Mouse (Mus musculus): Measurements from ENCODE around the gene Grasp. TPM values are rescaled to one million over a fixed set of nuclear protein-coding genes. Genes with fewer than 3 reads are reported as not detected.

The Grasp gene
- polyA plus RNA-seq, 1 experiment = 36.6 TPM

- no peak for DNase-seq
- Histone ChIP-seq H3K4me3 (replicated peaks; ENCODE audit: extremely low read depth, low read depth, low read length) (no peak overlapping the region), H3K4me1 (ENCODE audit: control insufficient read depth, insufficient read depth, low read length) (no peaks in the 10 kb centered on the region; the same call in 1 of the 2 replicates)
- TF ChIP-seq POLR2A (IDR thresholded peaks at IDR 0.05; ENCODE audit: borderline replicate concordance, extremely low read depth, low read depth, low read length) (no peak), CTCF (IDR thresholded peaks at IDR 0.05; ENCODE audit: insufficient read depth, low read length) (no peak)
- WGBS = 84% methylated on average over 3 of the region's 3 CpGs
Observed at GRCm38 (mm10) chr15:101201414-101201813, 22.6 kb upstream of the Grasp start.

- Histone ChIP-seq H3K4me1 (ENCODE audit: control insufficient read depth, insufficient read depth, low read length) (no peaks in the 10 kb centered on the region), H3K4me3 (replicated peaks; ENCODE audit: extremely low read depth, low read depth, low read length) (no peak overlapping the region)
- DNase-seq = no peak
- WGBS = 75% methylated on average over 4 of the region's 4 CpGs
- no peak for TF ChIP-seq POLR2A (IDR thresholded peaks at IDR 0.05; ENCODE audit: borderline replicate concordance, extremely low read depth, low read depth, low read length)
- TF ChIP-seq CTCF (IDR thresholded peaks at IDR 0.05; ENCODE audit: insufficient read depth, low read length) = no peak
Observed at GRCm38 (mm10) chr15:101203673-101204072, 20.3 kb upstream of the Grasp start.

- no peaks in the 10 kb centered on the region for H3K4me1 ChIP-seq (ENCODE audit: control insufficient read depth, insufficient read depth, low read length)
- DNase-seq = no peak
- TF ChIP-seq POLR2A (IDR thresholded peaks at IDR 0.05; ENCODE audit: borderline replicate concordance, extremely low read depth, low read depth, low read length) (no peak), CTCF (IDR thresholded peaks at IDR 0.05; ENCODE audit: insufficient read depth, low read length) (no peak)
- WGBS = 84% methylated on average over 7 of the region's 7 CpGs
- no peak overlapping the region for H3K4me3 ChIP-seq (replicated peaks; ENCODE audit: extremely low read depth, low read depth, low read length)
Observed at GRCm38 (mm10) chr15:101204781-101205180, 19.2 kb upstream of the Grasp start.

- Histone ChIP-seq H3K4me3 (replicated peaks; ENCODE audit: extremely low read depth, low read depth, low read length) (no peak overlapping the region), H3K4me1 (ENCODE audit: control insufficient read depth, insufficient read depth, low read length) (no peaks in the 10 kb centered on the region; the same call in 1 of the 2 replicates)
- peak; percentile 64 for TF ChIP-seq CTCF (IDR thresholded peaks at IDR 0.05; ENCODE audit: insufficient read depth, low read length)
- TF ChIP-seq POLR2A (IDR thresholded peaks at IDR 0.05; ENCODE audit: borderline replicate concordance, extremely low read depth, low read depth, low read length) = no peak
- peak; percentile 61 for DNase-seq
- 64% methylated on average over 6 of the region's 6 CpGs for WGBS
Observed at GRCm38 (mm10) chr15:101210228-101210627, 13.8 kb upstream of the Grasp start.

- TF ChIP-seq POLR2A (IDR thresholded peaks at IDR 0.05; ENCODE audit: borderline replicate concordance, extremely low read depth, low read depth, low read length) = no peak
- no peak for TF ChIP-seq CTCF (IDR thresholded peaks at IDR 0.05; ENCODE audit: insufficient read depth, low read length)
- DNase-seq = no peak
- Histone ChIP-seq H3K4me1 (ENCODE audit: control insufficient read depth, insufficient read depth, low read length) (no peaks in the 10 kb centered on the region; the same call in 1 of the 2 replicates), H3K4me3 (replicated peaks; ENCODE audit: extremely low read depth, low read depth, low read length) (no peak overlapping the region)
- 78% methylated on average over 14 of the region's 14 CpGs for WGBS
Observed at GRCm38 (mm10) chr15:101210998-101211613, 12.9 kb upstream of the Grasp start.

GRCm38 (mm10) chr15:101212435-101212834 lies 11.6 kb upstream of the Grasp start:
- 44% methylated on average over 14 of the region's 14 CpGs for WGBS
- no peak for DNase-seq
- no peak overlapping the region for H3K4me3 ChIP-seq (replicated peaks; ENCODE audit: extremely low read depth, low read depth, low read length)
- no peaks in the 10 kb centered on the region; the same call in 1 of the 2 replicates for H3K4me1 ChIP-seq (ENCODE audit: control insufficient read depth, insufficient read depth, low read length)
- no peak for TF ChIP-seq CTCF (IDR thresholded peaks at IDR 0.05; ENCODE audit: insufficient read depth, low read length)
- no peak for TF ChIP-seq POLR2A (IDR thresholded peaks at IDR 0.05; ENCODE audit: borderline replicate concordance, extremely low read depth, low read depth, low read length)

GRCm38 (mm10) chr15:101215136-101215535 lies 8.9 kb upstream of the Grasp start:
- 60% methylated on average over 2 of the region's 2 CpGs for WGBS

GRCm38 (mm10) chr15:101216036-101216435 lies 8.0 kb upstream of the Grasp start:
- Histone ChIP-seq H3K4me1 (ENCODE audit: control insufficient read depth, insufficient read depth, low read length) (no peaks in the 10 kb centered on the region; the same call in 1 of the 2 replicates), H3K4me3 (replicated peaks; ENCODE audit: extremely low read depth, low read depth, low read length) (no peak overlapping the region)
- WGBS = 85% methylated on average over 4 of the region's 4 CpGs
- TF ChIP-seq POLR2A (IDR thresholded peaks at IDR 0.05; ENCODE audit: borderline replicate concordance, extremely low read depth, low read depth, low read length) = no peak
- no peak for TF ChIP-seq CTCF (IDR thresholded peaks at IDR 0.05; ENCODE audit: insufficient read depth, low read length)
- no peak for DNase-seq

More at GRCm38 (mm10) chr15:101215136-101215535, 8.9 kb upstream of the Grasp start:
- no peaks in the 10 kb centered on the region; the same call in 1 of the 2 replicates for H3K4me1 ChIP-seq (ENCODE audit: control insufficient read depth, insufficient read depth, low read length)
- TF ChIP-seq CTCF (IDR thresholded peaks at IDR 0.05; ENCODE audit: insufficient read depth, low read length) = no peak
- TF ChIP-seq POLR2A (IDR thresholded peaks at IDR 0.05; ENCODE audit: borderline replicate concordance, extremely low read depth, low read depth, low read length) = no peak
- no peak overlapping the region for H3K4me3 ChIP-seq (replicated peaks; ENCODE audit: extremely low read depth, low read depth, low read length)
- no peak for DNase-seq

GRCm38 (mm10) chr15:101220905-101221297 lies 3.1 kb upstream of the Grasp start:
- WGBS = 29% methylated on average over 8 of the region's 8 CpGs
- DNase-seq = no peak
- no peak overlapping the region for H3K4me3 ChIP-seq (replicated peaks; ENCODE audit: extremely low read depth, low read depth, low read length)
- peaks cover 10% of the 10 kb centered on the region for H3K4me1 ChIP-seq (ENCODE audit: control insufficient read depth, insufficient read depth, low read length)
- TF ChIP-seq POLR2A (IDR thresholded peaks at IDR 0.05; ENCODE audit: borderline replicate concordance, extremely low read depth, low read depth, low read length) = no peak
- no peak for TF ChIP-seq CTCF (IDR thresholded peaks at IDR 0.05; ENCODE audit: insufficient read depth, low read length)

All from lung, adult 2 months (tissue).